Comparison of ENCODE assay signal across 23 mouse cellular contexts in genomic region chr15:6319352-6319751, GRCm38 (mm10). TPM values are rescaled to one million over a fixed set of nuclear protein-coding genes. Genes with fewer than 3 reads are reported as not detected.
A peak's percentile ranks its signal among the peaks of the same experiment; 100 is the strongest.
DNase-seq lines count a peak whose midpoint lies in the region; ATAC-seq and TF ChIP-seq lines count a peak whose summit lies in the region.
"Had no signal": no experiment of that assay in that cellular context is flagged by ENCODE, and none has a peak within 500 bp of the region (broad histone marks: within the 10 kb centered on the region; RNA-seq: fewer than 3 reads in every experiment).

No protein-coding gene starts in this region.

- H3K4me3 ChIP-seq in intestine, embryonic 15.5 days (replicated peaks), result no peak overlapping the region
- no peak overlapping the region for H3K4me3 ChIP-seq in intestine, embryonic 16.5 days (ENCODE audit: low read length)
- no peak overlapping the region for H3K4me3 ChIP-seq in intestine, postnatal 0 days (ENCODE audit: low read depth, low read length)
- H3K4me3 ChIP-seq in myocyte, result no peak overlapping the region
- no peak overlapping the region for H3K4me3 ChIP-seq in liver, embryonic 12.5 days

- H3K4me1 ChIP-seq in intestine, embryonic 15.5 days (replicated peaks), result no peaks in the 10 kb centered on the region
- H3K4me1 ChIP-seq in intestine, embryonic 16.5 days (ENCODE audit: control insufficient read depth, insufficient read depth, low read length), result peaks cover 5% of the 10 kb centered on the region; the same call in 1 of the 2 replicates
- no peaks in the 10 kb centered on the region for H3K4me1 ChIP-seq in intestine, postnatal 0 days (replicated peaks; ENCODE audit: control insufficient read depth, insufficient read depth, low read length)
- no peaks in the 10 kb centered on the region for H3K4me1 ChIP-seq in liver, embryonic 12.5 days

- no peak overlapping the region for H3K9ac ChIP-seq in intestine, embryonic 15.5 days
- H3K9ac ChIP-seq in intestine, embryonic 16.5 days (ENCODE audit: low read depth, low read length), result no peak overlapping the region
- H3K9ac ChIP-seq in intestine, postnatal 0 days (ENCODE audit: low read depth, low read length), result no peak overlapping the region
- H3K9ac ChIP-seq in liver, embryonic 12.5 days, result no peak overlapping the region

- peak; percentile 68; the same call in 1 of the 2 replicates for ATAC-seq in intestine, embryonic 15.5 days
- ATAC-seq in intestine, embryonic 16.5 days, result peak; percentile 67
- ATAC-seq in intestine, postnatal 0 days, result peak; percentile 79
- no peak for ATAC-seq in liver, embryonic 12.5 days
- ATAC-seq: activated CD4-positive, CD25-positive, alpha-beta regulatory T cell, adult 4 months; CD4-positive, CD25-positive, alpha-beta regulatory T cell, adult 4 months; Patski had no signal

- H3K4me2 ChIP-seq in intestine, embryonic 15.5 days (replicated peaks), result no peak overlapping the region
- no peak overlapping the region for H3K4me2 ChIP-seq in intestine, embryonic 16.5 days (ENCODE audit: low read depth, low read length)
- no peak overlapping the region for H3K4me2 ChIP-seq in intestine, postnatal 0 days (replicated peaks; ENCODE audit: low read depth)
- H3K4me2 ChIP-seq in myocyte (ENCODE audit: low read depth), result peak overlapping the region; percentile 20
- no peak overlapping the region for H3K4me2 ChIP-seq in liver, embryonic 12.5 days

- no peaks in the 10 kb centered on the region for H3K27me3 ChIP-seq in intestine, embryonic 15.5 days (replicated peaks)
- no peaks in the 10 kb centered on the region for H3K27me3 ChIP-seq in intestine, embryonic 16.5 days (replicated peaks; ENCODE audit: control insufficient read depth, insufficient read depth, low read length)
- no peaks in the 10 kb centered on the region for H3K27me3 ChIP-seq in intestine, postnatal 0 days (replicated peaks; ENCODE audit: control insufficient read depth, insufficient read depth, low read length)
- no peaks in the 10 kb centered on the region for H3K27me3 ChIP-seq in myocyte (ENCODE audit: control insufficient read depth, insufficient read depth, insufficient read length)
- H3K27me3 ChIP-seq in liver, embryonic 12.5 days (replicated peaks), result no peaks in the 10 kb centered on the region
- H3K27me3 ChIP-seq: CH12.LX, Patski had no signal

- no peak for DNase-seq in testis, postnatal 10 days (ENCODE audit: low spot score)
- DNase-seq in right cerebral cortex, postnatal 25 days, result no peak
- no peak for DNase-seq in adrenal gland, postnatal 14 days
- DNase-seq: adrenal gland, adult 2 months; adrenal gland, adult 8-10 months; adrenal gland, postnatal 10 days; adrenal gland, postnatal 25 days; adrenal gland, postnatal 36 days; B cell, adult 2 months; cerebellum, adult 11 months; cerebellum, adult 11-12 months; cerebellum, adult 18-20 months had no signal

- no peaks in the 10 kb centered on the region for H3K36me3 ChIP-seq in intestine, embryonic 15.5 days
- H3K36me3 ChIP-seq in intestine, embryonic 16.5 days (ENCODE audit: control insufficient read depth, insufficient read depth, low read length), result no peaks in the 10 kb centered on the region
- H3K36me3 ChIP-seq in intestine, postnatal 0 days (ENCODE audit: control insufficient read depth, insufficient read depth), result no peaks in the 10 kb centered on the region
- no peaks in the 10 kb centered on the region for H3K36me3 ChIP-seq in myocyte (ENCODE audit: control insufficient read depth, insufficient read depth)
- H3K36me3 ChIP-seq in liver, embryonic 12.5 days, result no peaks in the 10 kb centered on the region
- H3K36me3 ChIP-seq: G1E had no signal

- no peaks in the 10 kb centered on the region for H3K9me3 ChIP-seq in intestine, embryonic 15.5 days
- H3K9me3 ChIP-seq in intestine, embryonic 16.5 days (ENCODE audit: control insufficient read depth, low read length), result no peaks in the 10 kb centered on the region
- no peaks in the 10 kb centered on the region for H3K9me3 ChIP-seq in intestine, postnatal 0 days (ENCODE audit: control insufficient read depth)
- H3K9me3 ChIP-seq in liver, embryonic 12.5 days (replicated peaks), result no peaks in the 10 kb centered on the region
- H3K9me3 ChIP-seq: G1E had no signal

- no peak overlapping the region for H3ac ChIP-seq in myocyte (ENCODE audit: control insufficient read depth, insufficient read length)

- WGBS in intestine, embryonic 15.5 days, result 75% methylated on average over 6 of the region's 6 CpGs
- 75% methylated on average over 6 of the region's 6 CpGs for WGBS in intestine, embryonic 16.5 days
- 51% methylated on average over 6 of the region's 6 CpGs for WGBS in intestine, postnatal 0 days
- 79% methylated on average over 6 of the region's 6 CpGs for WGBS in liver, embryonic 12.5 days (ENCODE audit: insufficient replicate concordance)

- no peak for TF ChIP-seq CTCF in intestine, postnatal 0 days (IDR thresholded peaks at IDR 0.05; ENCODE audit: low read depth)

- H3K27ac ChIP-seq in intestine, embryonic 15.5 days, result no peak overlapping the region
- H3K27ac ChIP-seq in intestine, embryonic 16.5 days (ENCODE audit: low read length), result no peak overlapping the region
- no peak overlapping the region for H3K27ac ChIP-seq in intestine, postnatal 0 days (ENCODE audit: low read depth, low read length)
- no peak overlapping the region for H3K27ac ChIP-seq in liver, embryonic 12.5 days

- TF ChIP-seq POLR2A in myocyte (IDR thresholded peaks at IDR 0.05; ENCODE audit: insufficient read length, low read depth), result no peak

- no peaks in the 10 kb centered on the region for H3K79me2 ChIP-seq in myocyte (ENCODE audit: control insufficient read depth, insufficient read depth)

TF ChIP-seq in myocyte, 11 proteins besides CTCF, POLR2A, EP300 and RAD21:
- TF ChIP-seq POLR2AphosphoS2 (IDR thresholded peaks at IDR 0.05; ENCODE audit: insufficient read length, low read depth), result no peak
- no peak for TF ChIP-seq USF1 (IDR thresholded peaks at IDR 0.05; ENCODE audit: low read depth)
- no peak for TF ChIP-seq SRF (IDR thresholded peaks at IDR 0.05; ENCODE audit: control insufficient read depth, insufficient read length, low read depth)
- 0 out of 2 replicates have a peak, but pooled peaks have one; percentile 1 for TF ChIP-seq CEBPB (IDR thresholded peaks at IDR 0.05; ENCODE audit: insufficient read depth, poor library complexity, severe bottlenecking)

RNA-seq across cellular contexts. Expression of gene Dab2, which starts 19.8 kb away (rescaled TPM):
- 43.6 and 51.2 TPM in 2 replicates for polyA plus RNA-seq in intestine, embryonic 15.5 days (2015; fragmentation: Nextera tagmentation; extraction: Ambion mirVana)
- 55.5 and 73.7 TPM in 2 replicates for polyA plus RNA-seq in intestine, embryonic 16.5 days (2015; fragmentation: Nextera tagmentation; extraction: Ambion mirVana)
- polyA plus RNA-seq in intestine, postnatal 0 days (2015; fragmentation: Nextera tagmentation; extraction: Ambion mirVana), result 243 and 271 TPM in 2 replicates
- 9.8 TPM for polyA plus RNA-seq in myocyte (2012; fragmentation: generic; extraction: Trizol)
- 17.1 and 19.9 TPM in 2 replicates for polyA plus RNA-seq in liver, embryonic 12.5 days (2016; fragmentation: Nextera tagmentation; extraction: Ambion mirVana)
- 421 TPM in 2 replicates for total RNA-seq in adrenal gland, postnatal 14 days (2021)
- total RNA-seq: MEL had no signal
- polyA plus RNA-seq: CD4-positive, CD25-positive, alpha-beta regulatory T cell, adult 4 months; G1E had no signal
